Mouse (Mus musculus) heart, embryonic 14.5 days (tissue): ENCODE data around the gene Nwd1. TPM values are rescaled to one million over a fixed set of nuclear protein-coding genes. Genes with fewer than 3 reads are reported as not detected.

Experiments used
- ATAC-seq: fragments of 200-750 bp; cut with Nextera tagmentation; 2 replicates; pipeline ENCODE4 v1.8.0; 2017; ENCODE audit warnings: low read depth, moderate TSS enrichment; ENCODE audit not compliant: insufficient number of reproducible peaks, insufficient read depth, low FRiP score
- H3K27ac ChIP-seq, 2 experiments: fragments of 200-500 bp in 1 of 2; fragments of 300-500 bp in 1 of 2; sonication (generic) in 1 of 2; replicated peaks in 1 of 2; 2 replicates each; pipeline ENCODE4 v1.5.1; 2012 to 2014; ENCODE audit warnings: low read depth in 2 of 2, low read length in 2 of 2, control low read depth in 1 of 2, mild to moderate bottlenecking in 1 of 2, mixed read lengths in 1 of 2; ENCODE audit not compliant: control insufficient read depth in 1 of 2, insufficient read depth in 1 of 2
- H3K27me3 ChIP-seq: fragments of 300-500 bp; sonication (generic); 2 replicates; pipeline ENCODE4 v1.6.1; 2014; ENCODE audit warnings: mild to moderate bottlenecking, low read length, control low read depth; ENCODE audit not compliant: control insufficient read depth, insufficient read depth
- H3K36me3 ChIP-seq: fragments of 300-500 bp; sonication (generic); 2 replicates; pipeline ENCODE4 v1.6.1; 2014; ENCODE audit warnings: mild to moderate bottlenecking, control low read depth, low read length, mixed read lengths; ENCODE audit not compliant: control insufficient read depth, insufficient read depth
- H3K4me1 ChIP-seq, 2 experiments: fragments of 200-500 bp in 1 of 2; fragments of 300-500 bp in 1 of 2; sonication (generic) in 1 of 2; 2 replicates each; pipeline ENCODE4 v1.6.1; 2012 to 2014; ENCODE audit warnings: low read length in 2 of 2, control low read depth in 1 of 2, mixed read lengths in 1 of 2; ENCODE audit not compliant: control insufficient read depth in 2 of 2, insufficient read depth in 2 of 2
- H3K4me2 ChIP-seq: fragments of 300-500 bp; sonication (generic); 2 replicates; pipeline ENCODE4 v1.6.1; 2014; ENCODE audit warnings: mild to moderate bottlenecking, low read length
- H3K4me3 ChIP-seq, 2 experiments: fragments of 200-500 bp in 1 of 2; fragments of 300-500 bp in 1 of 2; sonication (generic) in 1 of 2; 2 replicates each; pipeline ENCODE4 v1.5.1; 2012 to 2014; ENCODE audit warnings: low read length in 2 of 2, mild to moderate bottlenecking in 2 of 2, control low read depth in 1 of 2, low read depth in 1 of 2, moderate library complexity in 1 of 2; ENCODE audit not compliant: control insufficient read depth in 1 of 2, insufficient read depth in 1 of 2
- H3K9ac ChIP-seq: fragments of 300-500 bp; sonication (generic); 2 replicates; pipeline ENCODE4 v1.6.1; 2014; ENCODE audit warnings: mild to moderate bottlenecking, low read length
- H3K9me3 ChIP-seq: fragments of 300-500 bp; sonication (generic); 2 replicates; pipeline ENCODE4 v1.6.1; 2016; ENCODE audit warnings: low read length, control low read depth; ENCODE audit not compliant: control insufficient read depth
- WGBS: fragments of 180-500 bp; shearing (Covaris S2); extraction: QIAGEN DNeasy Blood & Tissue Kit; methylation state at CpG from one replicate; pipeline ENCODE4 v1.1.7; 2014; 5-methylcytosine and 5-hydroxymethylcytosine counted together
- microRNA-seq: library from miRNA; unstranded; fragments of <30 nt; microRNA quantifications from one replicate; pipeline ENCODE4, GENCODE M21; 2016
- polyA plus RNA-seq: library from polyadenylated mRNA; unstranded; fragments of >200 nt; fragmentation: Nextera tagmentation; extraction: Ambion mirVana; gene quantifications from 2 replicates; pipeline ENCODE4 v1.2.1, GENCODE M21; 2014

Nwd1 gene
- polyA plus RNA-seq, 1 experiment from 2014 or later, result 0.14 TPM

- Histone ChIP-seq H3K4me2 (no peak overlapping the region), H3K36me3 (no peaks in the 10 kb centered on the region), H3K4me1 (peaks cover 0 to 4% of the 10 kb centered on the region in 2 experiments; a peak in 2 of 4 replicates), H3K9me3 (no peaks in the 10 kb centered on the region), H3K27ac (no peak overlapping the region), H3K27me3 (no peaks in the 10 kb centered on the region), H3K9ac (no peak overlapping the region), H3K4me3 (no peak overlapping the region)
- WGBS, result 65% methylated on average over 4 of the region's 4 CpGs
- ATAC-seq, result no peak
Observed at GRCm38 (mm10) chr8:72765696-72766095, 119.2 kb downstream of the Nwd1 start.

- no peak overlapping the region for H3K4me2 ChIP-seq
- WGBS, result 27% methylated on average over 7 of the region's 7 CpGs
- no peaks in the 10 kb centered on the region for H3K27me3 ChIP-seq
- no peak for ATAC-seq
- no peak overlapping the region for H3K9ac ChIP-seq
- no peaks in the 10 kb centered on the region for H3K36me3 ChIP-seq
- H3K4me3 ChIP-seq, result no peak overlapping the region
- H3K4me1 ChIP-seq, result peaks cover 0 to 2% of the 10 kb centered on the region in 2 experiments; a peak in 1 of 4 replicates
- no peaks in the 10 kb centered on the region for H3K9me3 ChIP-seq
- no peak overlapping the region for H3K27ac ChIP-seq
Observed at GRCm38 (mm10) chr8:72766777-72767176, 120.3 kb downstream of the Nwd1 start.

Small RNAs within 50 kb of the gene (microRNA-seq; reads per million reads assigned to microRNA genes)
- not detected for gene Gm26237

Other genes starting within 250 kb of the Nwd1 start
- 39.4 and 44.1 TPM in 2 replicates for gene Eps15l1, start 225.3 kb upstream of the Nwd1 start, polyA plus RNA-seq
- 1.6 TPM in 2 replicates for gene Calr3, start 202.8 kb upstream of the Nwd1 start, polyA plus RNA-seq
- 8.1 and 9.4 TPM in 2 replicates for gene 1700030K09Rik, start 202.8 kb upstream of the Nwd1 start, polyA plus RNA-seq
- gene Cherp, start 171.5 kb upstream of the Nwd1 start, polyA plus RNA-seq, result 30.9 and 34.7 TPM in 2 replicates
- 14.4 and 14.8 TPM in 2 replicates for gene Slc35e1, start 154.1 kb upstream of the Nwd1 start, polyA plus RNA-seq
- gene Med26, start 98.4 kb upstream of the Nwd1 start, polyA plus RNA-seq, result 7.3 and 7.8 TPM in 2 replicates
- gene Smim7, start 75.6 kb upstream of the Nwd1 start, polyA plus RNA-seq, result 122 and 126 TPM in 2 replicates
- 97.0 and 98.3 TPM in 2 replicates for gene Tmem38a, start 74.7 kb upstream of the Nwd1 start, polyA plus RNA-seq
- gene Sin3b, start 76.6 kb downstream of the Nwd1 start, polyA plus RNA-seq, result 190 and 204 TPM in 2 replicates
- gene F2rl3, start 115.2 kb downstream of the Nwd1 start, polyA plus RNA-seq, result 0.59 and 1.3 TPM in 2 replicates